ENCODE assay signal across 22 mouse cellular contexts in the genomic region with DNA sequence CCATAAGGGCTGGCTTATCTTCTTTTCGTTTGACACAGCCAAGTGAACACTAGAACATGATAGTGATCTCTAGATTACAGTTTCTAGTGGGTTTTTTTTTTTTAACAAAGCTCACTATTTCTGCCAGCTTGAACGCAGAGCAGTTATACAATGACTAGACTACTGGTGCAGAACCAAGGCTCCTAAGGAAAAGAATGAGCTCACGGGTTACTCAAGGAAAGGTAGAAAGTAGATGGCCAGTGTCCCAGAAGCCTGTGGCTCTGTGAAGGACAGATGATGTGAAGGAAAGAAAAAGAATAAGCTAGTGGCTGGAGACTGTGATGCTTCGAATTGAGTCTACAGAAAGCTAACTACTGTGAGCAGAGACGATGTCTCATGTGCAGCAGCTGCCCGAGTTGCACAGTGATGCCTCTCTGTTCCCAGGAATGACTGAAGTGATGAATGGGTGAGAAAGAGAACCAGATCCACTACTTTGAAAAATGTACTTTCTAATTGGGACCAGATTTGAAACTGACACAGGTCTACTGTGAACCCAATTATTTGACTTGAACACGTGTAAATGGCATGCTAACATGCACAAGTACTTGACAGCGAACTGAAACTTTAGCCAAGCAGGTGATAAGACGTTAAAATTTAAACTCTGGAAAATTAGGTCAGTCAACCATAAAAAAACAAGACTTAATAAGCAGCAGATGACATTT.
A peak's percentile ranks its signal among the peaks of the same experiment; 100 is the strongest.
DNase-seq lines count a peak whose midpoint lies in the region; ATAC-seq lines count a peak whose summit lies in the region.
"Had no signal": no experiment of that assay in that cellular context is flagged by ENCODE, and none has a peak within 500 bp of the region (broad histone marks: within the 10 kb centered on the region; RNA-seq: fewer than 3 reads in every experiment).

No protein-coding gene starts in this region.

- no peaks in the 10 kb centered on the region for H3K9me3 ChIP-seq in midbrain, embryonic 16.5 days (replicated peaks; ENCODE audit: control insufficient read depth, low read length, poor library complexity, severe bottlenecking)
- H3K9me3 ChIP-seq in midbrain, embryonic 11.5 days (ENCODE audit: control insufficient read depth, low read length) = no peaks in the 10 kb centered on the region
- H3K9me3 ChIP-seq: heart, embryonic 10.5 days; hindbrain, embryonic 12.5 days; liver, embryonic 12.5 days; lung, embryonic 15.5 days had no signal

- H3K36me3 ChIP-seq in midbrain, embryonic 16.5 days (ENCODE audit: control insufficient read depth, insufficient read depth, low read length) = no peaks in the 10 kb centered on the region
- no peaks in the 10 kb centered on the region for H3K36me3 ChIP-seq in midbrain, embryonic 11.5 days (ENCODE audit: control insufficient read depth, insufficient read depth, low read length)
- H3K36me3 ChIP-seq: heart, embryonic 10.5 days; hindbrain, embryonic 12.5 days; liver, embryonic 12.5 days; lung, embryonic 15.5 days had no signal

- ATAC-seq in frontal cortex, adult (ENCODE audit: low TSS enrichment) = peak; percentile 92
- no peak for ATAC-seq in midbrain, embryonic 16.5 days
- ATAC-seq in midbrain, embryonic 11.5 days (ENCODE audit: low FRiP score) = no peak
- ATAC-seq: forebrain, embryonic 16.5 days; inflammation-experienced regulatory T-cells, adult 6 months; liver, embryonic 12.5 days had no signal

- H3K27ac ChIP-seq in midbrain, embryonic 16.5 days (ENCODE audit: low read length) = no peak overlapping the region
- no peak overlapping the region for H3K27ac ChIP-seq in midbrain, embryonic 11.5 days (ENCODE audit: low read depth, low read length)
- H3K27ac ChIP-seq: gastrocnemius, adult 2 months; heart, embryonic 10.5 days; hindbrain, embryonic 12.5 days; liver, embryonic 12.5 days; lung, embryonic 15.5 days; stomach, postnatal 0 days had no signal

- no peak overlapping the region for H3K4me3 ChIP-seq in midbrain, embryonic 16.5 days (ENCODE audit: low read depth, low read length)
- H3K4me3 ChIP-seq in midbrain, embryonic 11.5 days (ENCODE audit: low read depth, low read length) = no peak overlapping the region
- H3K4me3 ChIP-seq: gastrocnemius, adult 2 months; heart, embryonic 10.5 days; hindbrain, embryonic 12.5 days; liver, embryonic 12.5 days; lung, embryonic 15.5 days; myocyte had no signal

- WGBS in midbrain, embryonic 16.5 days = 80% methylated on average over 9 of the region's 9 CpGs
- WGBS in midbrain, embryonic 11.5 days = 82% methylated on average over 9 of the region's 9 CpGs

- DNase-seq in frontal cortex, postnatal 10 days (ENCODE audit: low spot score in 2 of 2) = no peak
- peak; percentile 55 for DNase-seq in 3T3-L1 (ENCODE audit: low read depth, low spot score)
- DNase-seq in brain, adult 2 months (ENCODE audit: low read depth, low spot score) = peak; percentile 57
- peak; percentile 37 for DNase-seq in hindlimb bud, embryonic 11.5 days (ENCODE audit: extremely low spot score, low read depth, low spot score)
- DNase-seq in midbrain, embryonic 11.5 days (ENCODE audit: low spot score, missing footprints) = no peak
- DNase-seq: adrenal gland, adult 2 months; B cell, adult 2 months; cerebellum, adult 9-11 months; gastrocnemius, adult 2 months; heart, postnatal 10 days; midbrain, embryonic 14.5 days; right cerebral cortex, postnatal 14 days had no signal

- H3K27me3 ChIP-seq in midbrain, embryonic 16.5 days (ENCODE audit: control insufficient read depth, insufficient read depth, low read depth, low read length) = no peaks in the 10 kb centered on the region
- no peaks in the 10 kb centered on the region for H3K27me3 ChIP-seq in midbrain, embryonic 11.5 days (ENCODE audit: control insufficient read depth, insufficient read depth, low read length)
- H3K27me3 ChIP-seq: hindbrain, embryonic 12.5 days; liver, embryonic 12.5 days; lung, embryonic 15.5 days had no signal

- no peak overlapping the region for H3K4me2 ChIP-seq in midbrain, embryonic 16.5 days (ENCODE audit: low read length)
- no peak overlapping the region for H3K4me2 ChIP-seq in midbrain, embryonic 11.5 days
- H3K4me2 ChIP-seq: hindbrain, embryonic 12.5 days; liver, embryonic 12.5 days; lung, embryonic 15.5 days had no signal

- no peaks in the 10 kb centered on the region for H3K4me1 ChIP-seq in midbrain, embryonic 16.5 days (ENCODE audit: control insufficient read depth, insufficient read depth, low read length)
- H3K4me1 ChIP-seq in midbrain, embryonic 11.5 days (ENCODE audit: control insufficient read depth, insufficient read depth, low read length) = no peaks in the 10 kb centered on the region
- H3K4me1 ChIP-seq: heart, embryonic 10.5 days; hindbrain, embryonic 12.5 days; liver, embryonic 12.5 days; lung, embryonic 15.5 days had no signal

- no peak overlapping the region for H3K9ac ChIP-seq in midbrain, embryonic 16.5 days (ENCODE audit: low read depth, low read length)
- H3K9ac ChIP-seq in midbrain, embryonic 11.5 days (ENCODE audit: low read length) = no peak overlapping the region
- H3K9ac ChIP-seq: hindbrain, embryonic 12.5 days; liver, embryonic 12.5 days; lung, embryonic 15.5 days had no signal

Comparison
In these comparisons a context has a peak if more than half of its experiments do, and no peak if none do; other contexts are left out.
1. DNase-seq: peak in 3T3-L1 (single experiment), brain, adult 2 months (single experiment) and hindlimb bud, embryonic 11.5 days (single experiment); none in frontal cortex, postnatal 10 days (0 of 2) and midbrain, embryonic 11.5 days (single experiment).